Mouse (Mus musculus): Measurements from ENCODE around the gene Dlgap3.
A peak's percentile ranks its signal among the peaks of the same experiment; 100 is the strongest.

The Dlgap3 gene

DNA sequence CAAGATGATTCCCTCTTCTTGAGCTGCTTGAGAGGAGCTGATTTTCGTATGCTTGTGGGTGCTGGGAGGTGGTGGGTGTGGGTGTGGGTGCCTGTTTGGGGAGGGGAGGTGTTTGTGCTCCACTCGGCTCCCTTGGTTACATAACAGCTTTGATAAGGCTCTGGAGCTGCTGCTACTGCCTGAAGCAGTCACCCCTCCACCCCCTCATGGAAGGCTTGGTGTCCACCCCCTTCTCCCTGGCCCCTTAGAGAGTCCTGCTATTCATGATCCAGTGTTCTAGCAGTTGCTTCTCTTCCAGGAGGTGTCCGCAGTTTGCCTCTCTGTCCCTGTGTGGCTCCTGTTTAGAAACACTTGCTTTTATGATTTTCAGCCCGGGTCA lies 5.9 kb downstream of the Dlgap3 start:
- DNase-seq (ENCODE audit: low read depth): no peak

GRCm38 (mm10) chr4:127177961-127178360 lies 9.0 kb downstream of the Dlgap3 start:
- no peak for DNase-seq (ENCODE audit: low read depth)

- DNase-seq (ENCODE audit: low read depth): no peak
Observed at GRCm38 (mm10) chr4:127178671-127179070, 9.7 kb downstream of the Dlgap3 start.

GRCm38 (mm10) chr4:127179469-127180449 lies 10.8 kb downstream of the Dlgap3 start:
- DNase-seq (ENCODE audit: low read depth): no peak

- no peak for DNase-seq (ENCODE audit: low read depth)
Observed at GRCm38 (mm10) chr4:127180450-127180840, 11.4 kb downstream of the Dlgap3 start.

DNA sequence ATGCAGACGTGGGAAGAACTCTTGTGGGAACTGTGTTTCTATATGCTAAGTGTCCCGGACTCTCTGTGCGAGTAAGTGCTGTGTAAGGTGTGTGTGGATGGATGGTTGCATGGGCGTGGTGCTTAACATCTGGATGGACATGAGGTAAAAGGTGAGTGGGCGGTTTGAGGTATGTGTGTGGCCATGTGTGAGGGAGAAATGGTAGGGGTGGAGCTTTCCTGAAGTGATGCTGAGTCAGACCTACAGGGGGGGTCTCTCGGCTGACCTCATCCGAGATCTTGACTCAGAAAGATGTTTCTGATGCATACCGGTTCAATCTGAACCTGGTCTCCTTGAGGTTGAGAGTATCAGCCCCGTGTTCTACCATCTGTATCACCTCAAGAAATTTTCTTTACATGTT lies 12.0 kb downstream of the Dlgap3 start:
- no peak for DNase-seq (ENCODE audit: low read depth)

DNA sequence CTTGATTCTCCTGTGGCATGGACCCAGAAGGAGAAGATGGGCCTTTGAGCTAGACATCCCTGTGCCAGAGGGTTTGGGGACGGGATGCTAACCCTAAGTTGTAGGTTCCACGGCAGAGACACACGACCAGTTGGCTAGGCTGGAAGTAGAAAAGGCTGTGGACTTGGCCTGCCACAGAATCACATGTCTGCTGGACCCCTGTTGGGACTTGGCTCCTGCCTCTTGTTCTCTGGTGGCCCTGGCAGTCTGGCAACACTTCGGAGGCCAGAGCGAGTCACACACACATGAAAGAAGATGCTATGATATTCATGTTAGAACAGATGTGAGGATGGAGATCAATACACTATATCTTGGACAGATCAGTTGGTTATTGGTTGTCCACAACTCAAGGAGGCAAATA lies 14.9 kb downstream of the Dlgap3 start:
- DNase-seq (ENCODE audit: low read depth): no peak

GRCm38 (mm10) chr4:127190921-127191320 lies 21.9 kb downstream of the Dlgap3 start:
- no peak for DNase-seq (ENCODE audit: low read depth)

DNA sequence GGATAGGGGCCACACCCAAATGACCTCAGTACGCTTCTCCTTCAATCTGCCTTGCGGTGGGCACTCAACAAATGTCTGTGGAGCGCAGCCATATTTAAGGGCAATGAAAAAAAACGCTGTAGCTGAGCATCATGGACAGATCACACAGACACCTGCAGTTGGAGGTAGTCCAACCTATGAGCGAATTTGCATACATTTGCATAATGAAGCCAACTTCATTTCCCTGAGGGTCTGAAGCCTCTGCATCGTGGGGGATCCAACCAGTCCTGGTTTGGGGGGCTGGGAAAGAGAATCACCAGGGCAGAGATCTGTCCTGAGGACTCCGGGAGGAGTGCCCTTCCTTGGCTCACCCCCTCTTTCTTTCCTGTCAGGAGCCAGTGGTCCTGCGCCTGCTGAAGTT lies 23.7 kb downstream of the Dlgap3 start:
- no peak for DNase-seq (ENCODE audit: low read depth)

DNA sequence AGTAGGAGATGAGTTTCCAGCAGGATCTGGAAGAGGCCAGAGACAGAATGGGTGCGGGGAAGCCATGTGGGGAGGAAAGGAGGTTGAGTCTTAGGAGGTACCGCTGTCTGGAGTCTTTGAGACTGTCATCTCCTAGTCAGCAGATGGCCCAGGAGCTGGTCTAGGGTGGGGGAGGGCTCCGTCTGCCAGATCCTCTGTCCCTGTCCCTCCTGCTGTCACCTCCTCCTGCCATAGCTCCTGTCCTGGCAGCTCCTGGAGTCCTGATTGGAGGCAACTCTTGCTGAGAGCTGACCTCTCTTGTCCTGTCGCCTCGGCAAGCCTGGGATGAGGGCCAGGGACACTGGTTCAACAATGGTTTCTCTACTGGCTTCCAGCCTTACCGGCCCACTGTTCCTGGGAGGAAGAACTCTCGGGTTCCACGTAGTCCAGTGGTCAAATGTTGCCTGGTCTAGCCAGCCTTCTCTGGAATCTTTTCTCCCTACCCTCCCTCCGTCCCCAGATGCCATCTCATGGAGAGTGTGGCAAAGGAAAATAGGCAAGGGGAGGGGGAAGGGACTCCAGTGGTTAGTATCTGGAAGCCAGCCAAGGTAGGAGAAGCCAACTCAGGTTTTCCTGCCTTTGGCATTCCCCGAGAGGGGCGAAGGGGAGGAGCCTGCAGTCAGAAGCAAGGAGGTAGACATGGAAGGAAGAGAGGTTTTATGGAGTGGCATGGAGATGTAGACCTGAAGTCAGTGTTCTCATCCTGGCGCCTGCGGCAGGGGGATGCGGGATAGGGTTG lies 24.6 kb downstream of the Dlgap3 start:
- no peak for DNase-seq (ENCODE audit: low read depth)

DNA sequence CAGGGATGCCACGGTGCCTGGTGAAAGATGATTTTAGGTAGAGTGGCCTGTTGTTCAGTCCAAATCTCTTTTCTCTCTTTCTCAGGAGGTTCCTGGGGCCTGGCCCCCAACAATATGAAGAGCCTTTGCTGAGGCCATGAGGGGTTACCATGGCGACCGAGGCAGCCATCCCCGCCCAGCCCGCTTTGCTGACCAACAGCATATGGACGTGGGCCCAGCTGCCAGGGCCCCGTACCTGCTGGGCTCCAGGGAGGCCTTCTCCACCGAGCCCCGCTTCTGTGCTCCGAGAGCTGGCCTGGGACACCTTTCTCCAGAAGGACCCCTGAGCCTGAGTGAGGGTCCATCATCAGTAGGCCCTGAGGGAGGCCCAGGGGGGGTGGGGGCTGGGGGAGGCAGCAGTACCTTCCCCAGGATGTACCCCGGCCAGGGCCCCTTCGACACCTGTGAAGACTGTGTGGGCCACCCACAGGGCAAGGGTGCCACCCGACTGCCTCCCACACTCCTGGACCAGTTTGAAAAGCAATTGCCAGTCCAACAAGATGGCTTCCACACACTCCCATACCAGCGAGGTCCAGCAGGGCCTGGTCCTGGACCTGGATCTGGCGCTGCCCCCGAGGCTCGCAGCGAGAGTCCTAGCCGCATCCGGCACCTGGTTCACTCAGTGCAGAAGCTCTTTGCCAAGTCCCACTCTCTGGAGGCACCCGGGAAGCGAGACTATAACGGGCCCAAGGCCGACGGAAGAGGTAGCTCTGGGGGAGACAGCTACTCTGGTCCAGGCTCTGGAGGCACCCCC lies 25.7 kb downstream of the Dlgap3 start:
- no peak for DNase-seq (ENCODE audit: low read depth)

DNA sequence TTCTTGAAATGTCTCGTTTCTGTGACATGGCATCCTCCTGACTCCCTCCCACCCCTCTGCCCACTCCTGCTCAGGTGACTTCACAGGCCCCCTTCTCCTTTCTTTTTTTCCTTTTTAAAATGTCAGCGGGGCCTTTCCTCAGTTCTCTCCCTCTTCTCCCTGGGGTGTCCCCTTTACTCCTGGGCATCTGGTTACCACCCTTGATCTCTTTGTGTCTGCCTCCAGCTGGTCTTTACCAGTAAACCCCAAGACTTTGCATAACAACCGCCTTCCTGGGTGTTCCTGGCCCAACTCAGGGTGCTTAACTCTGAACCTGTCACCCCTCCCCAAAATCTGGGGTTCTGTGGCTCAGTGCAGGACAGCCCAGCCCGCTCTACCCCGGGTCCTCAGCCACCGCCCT lies 29.6 kb downstream of the Dlgap3 start:
- DNase-seq (ENCODE audit: low read depth): no peak

GRCm38 (mm10) chr4:127199406-127199805 lies 30.4 kb downstream of the Dlgap3 start:
- DNase-seq (ENCODE audit: low read depth): no peak

- no peak for DNase-seq (ENCODE audit: low read depth)
Observed at GRCm38 (mm10) chr4:127200164-127200722, 31.2 kb downstream of the Dlgap3 start.

- DNase-seq (ENCODE audit: low read depth): peak; percentile 14
Observed at GRCm38 (mm10) chr4:127200769-127201617, 32.0 kb downstream of the Dlgap3 start.

DNA sequence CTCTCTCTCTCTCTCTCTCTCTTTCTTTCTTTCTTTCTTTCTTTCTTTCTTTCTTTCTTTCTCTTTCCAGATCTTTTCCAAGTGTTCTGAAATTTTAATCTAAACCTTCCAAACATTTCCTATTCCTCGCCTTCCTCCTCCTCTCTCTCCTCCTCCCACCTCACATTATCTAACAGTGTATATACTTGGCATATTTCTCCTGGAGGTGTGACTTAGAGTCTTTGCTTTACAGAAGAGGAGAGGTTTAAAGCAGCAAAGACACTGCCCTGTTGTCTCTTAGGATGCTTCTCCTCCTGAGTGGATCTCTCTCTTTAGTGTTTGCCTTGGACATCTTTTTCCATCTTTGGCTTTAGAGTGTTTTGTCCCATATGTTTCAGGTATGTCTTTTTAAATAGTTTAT lies 34.1 kb downstream of the Dlgap3 start:
- no peak for DNase-seq (ENCODE audit: low read depth)

GRCm38 (mm10) chr4:127211318-127211717 lies 42.3 kb downstream of the Dlgap3 start:
- DNase-seq (ENCODE audit: low read depth): peak; percentile 17

DNA sequence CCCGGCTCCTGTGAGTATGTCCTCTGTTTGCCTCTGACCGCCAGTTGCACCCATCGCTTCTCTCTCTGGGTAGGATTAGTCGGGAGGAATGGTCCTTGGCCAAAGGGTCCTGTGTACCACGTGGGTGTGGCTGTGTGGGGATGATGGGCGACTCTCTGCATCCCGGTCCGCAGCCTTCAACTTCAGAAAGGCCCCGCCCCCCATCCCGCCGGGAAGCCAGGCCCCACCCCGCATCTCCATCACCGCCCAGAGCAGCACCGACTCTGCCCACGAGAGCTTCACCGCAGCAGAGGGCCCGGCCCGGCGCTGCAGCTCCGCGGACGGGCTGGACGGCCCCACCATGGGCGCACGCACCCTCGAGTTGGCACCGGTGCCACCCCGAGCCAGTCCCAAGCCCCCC lies 45.5 kb downstream of the Dlgap3 start:
- no peak for DNase-seq (ENCODE audit: low read depth)

DNA sequence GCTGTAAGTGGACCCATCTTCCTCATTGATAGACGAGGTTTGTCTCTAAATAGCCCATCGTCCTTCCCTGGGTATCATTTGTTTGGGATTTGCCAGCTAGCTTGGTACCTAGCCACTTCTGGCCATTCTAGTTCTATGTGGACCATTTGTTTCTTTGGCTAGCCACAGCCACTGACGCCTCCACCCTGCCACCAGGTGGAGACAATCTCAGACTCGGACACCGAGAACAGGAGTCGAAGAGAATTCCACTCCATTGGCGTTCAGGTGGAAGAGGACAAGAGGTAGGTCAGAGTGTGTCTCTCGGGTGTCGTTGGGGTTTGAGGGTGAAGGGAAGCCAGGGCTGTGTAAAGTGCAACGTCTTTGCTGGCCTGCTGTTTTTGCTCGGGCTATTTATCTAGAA lies 46.1 kb downstream of the Dlgap3 start:
- peak; percentile 23 for DNase-seq (ENCODE audit: low read depth)

DNA sequence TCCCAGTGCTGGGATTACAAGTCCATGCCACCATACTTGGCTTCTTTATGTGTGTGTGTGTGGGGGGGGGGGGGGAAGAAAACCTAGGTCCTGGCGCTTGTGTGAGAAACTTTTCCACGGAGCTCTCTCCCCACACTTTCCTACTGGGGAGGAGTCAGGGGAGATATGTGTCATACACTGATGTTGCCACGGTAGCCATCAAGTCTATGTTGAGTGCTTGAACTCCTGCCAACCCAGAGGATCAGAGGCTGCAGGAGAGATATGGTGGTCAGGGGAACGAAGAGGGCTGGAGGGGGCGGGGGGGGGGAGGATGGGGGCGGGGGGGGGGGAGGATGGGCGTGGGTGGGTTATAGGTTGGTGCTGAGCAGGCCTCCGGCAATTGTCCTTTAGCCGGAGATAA lies 46.8 kb downstream of the Dlgap3 start:
- DNase-seq (ENCODE audit: low read depth): peak; percentile 58

DNA sequence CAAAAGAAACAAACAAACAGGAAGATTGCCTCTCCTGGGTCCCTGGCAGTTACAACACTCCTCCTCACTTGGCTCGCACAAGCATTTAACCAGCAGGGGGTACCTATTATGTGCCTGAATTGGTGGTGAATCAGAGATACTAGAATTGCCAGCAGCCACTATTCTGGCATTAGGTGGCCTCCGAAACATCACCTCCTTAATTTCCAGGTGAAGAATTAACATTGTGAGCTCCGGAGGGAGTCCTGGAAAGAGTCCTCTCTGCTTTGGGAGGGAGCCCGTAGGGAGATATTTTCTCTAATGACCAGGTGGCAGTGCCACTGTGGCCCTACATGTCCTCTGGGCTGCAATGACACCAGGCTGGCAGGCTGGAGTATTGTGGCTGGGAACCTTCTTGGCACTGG lies 47.2 kb downstream of the Dlgap3 start:
- no peak for DNase-seq (ENCODE audit: low read depth)
